Mouse (Mus musculus): Measurements from ENCODE around the gene Rdh19. TPM values are rescaled to one million over a fixed set of nuclear protein-coding genes. Genes with fewer than 3 reads are reported as not detected.
"Not testable (repeated sequence)": the region's sequence is repeated elsewhere in the genome, so short reads cannot be mapped to it uniquely, and the experiment has no call there.

The Rdh19 gene
- polyA plus RNA-seq, 1 experiment from 2014 or later: not detected

GRCm38 (mm10) chr10:127888605-127889004, 38.9 kb downstream of the Rdh19 start, which contains the start of gene Rdh7:
Rdh7 (minus strand) TSS chr10:127888817.
- H3K4me1 ChIP-seq: peaks cover 7% of the 10 kb centered on the region
- H3K9me3 ChIP-seq: no peaks in the 10 kb centered on the region
- no peak within 1 kb of the TSS for H3K4me3 ChIP-seq
- no peaks in the 10 kb centered on the region for H3K36me3 ChIP-seq (replicated peaks)
- H3K27ac ChIP-seq: no peak within 1 kb of the TSS
- no peaks in the 10 kb centered on the region for H3K27me3 ChIP-seq (ENCODE audit: poor library complexity, severe bottlenecking)
- no peak for DNase-seq (ENCODE audit: extremely low spot score, low spot score)

GRCm38 (mm10) chr10:127891481-127891880, 41.8 kb downstream of the Rdh19 start:
- Histone ChIP-seq H3K27ac (no peak overlapping the region), H3K36me3 (replicated peaks) (no peaks in the 10 kb centered on the region), H3K4me3 (no peak overlapping the region), H3K4me1 (peaks cover 7% of the 10 kb centered on the region), H3K27me3 (ENCODE audit: poor library complexity, severe bottlenecking) (no peaks in the 10 kb centered on the region), H3K9me3 (no peaks in the 10 kb centered on the region)
- DNase-seq (ENCODE audit: extremely low spot score, low spot score): no peak
- WGBS: 100% methylated on average over 1 of the region's 1 CpGs

GRCm38 (mm10) chr10:127893163-127894022, 43.7 kb downstream of the Rdh19 start:
- not testable (repeated sequence) for H3K27ac ChIP-seq; H3K27me3 ChIP-seq (ENCODE audit: poor library complexity, severe bottlenecking); H3K4me1 ChIP-seq; H3K36me3 ChIP-seq (replicated peaks); DNase-seq (ENCODE audit: extremely low spot score, low spot score); H3K4me3 ChIP-seq; H3K9me3 ChIP-seq
- 63% methylated on average over 5 of the region's 5 CpGs for WGBS

- 78% methylated on average over 5 of the region's 5 CpGs for WGBS
- H3K4me3 ChIP-seq: no peak overlapping the region
Observed at GRCm38 (mm10) chr10:127896705-127897104, 47.0 kb downstream of the Rdh19 start.

GRCm38 (mm10) chr10:127897506-127897905, 47.8 kb downstream of the Rdh19 start:
- no peak for DNase-seq (ENCODE audit: extremely low spot score, low spot score)
- Histone ChIP-seq H3K4me3 (no peak overlapping the region), H3K4me1 (no peaks in the 10 kb centered on the region), H3K9me3 (no peaks in the 10 kb centered on the region), H3K27me3 (ENCODE audit: poor library complexity, severe bottlenecking) (no peaks in the 10 kb centered on the region), H3K27ac (no peak overlapping the region), H3K36me3 (replicated peaks) (no peaks in the 10 kb centered on the region)
- WGBS: 89% methylated on average over 3 of the region's 3 CpGs

More at GRCm38 (mm10) chr10:127896705-127897104, 47.0 kb downstream of the Rdh19 start:
- Histone ChIP-seq H3K27ac (no peak overlapping the region), H3K4me1 (no peaks in the 10 kb centered on the region), H3K27me3 (ENCODE audit: poor library complexity, severe bottlenecking) (no peaks in the 10 kb centered on the region), H3K36me3 (replicated peaks) (no peaks in the 10 kb centered on the region), H3K9me3 (no peaks in the 10 kb centered on the region)
- DNase-seq (ENCODE audit: extremely low spot score, low spot score): no peak

- Histone ChIP-seq H3K9me3 (no peaks in the 10 kb centered on the region), H3K4me1 (no peaks in the 10 kb centered on the region), H3K27me3 (ENCODE audit: poor library complexity, severe bottlenecking) (no peaks in the 10 kb centered on the region), H3K36me3 (replicated peaks) (no peaks in the 10 kb centered on the region), H3K27ac (no peak within 1 kb of the TSS), H3K4me3 (no peak within 1 kb of the TSS)
- DNase-seq (ENCODE audit: extremely low spot score, low spot score): no peak
- 87% methylated on average over 2 of the region's 2 CpGs for whole genome bisulfite sequencing
Observed at GRCm38 (mm10) chr10:127898218-127898617, 48.5 kb downstream of the Rdh19 start, which contains the start of gene Sdr9c7. Sdr9c7 (plus strand) TSS chr10:127898518.

GRCm38 (mm10) chr10:127899783-127900182, 50.1 kb downstream of the Rdh19 start:
- H3K4me3 ChIP-seq: no peak overlapping the region
- H3K4me1 ChIP-seq: no peaks in the 10 kb centered on the region
- WGBS: 82% methylated on average over 5 of the region's 5 CpGs
- no peaks in the 10 kb centered on the region for H3K27me3 ChIP-seq (ENCODE audit: poor library complexity, severe bottlenecking)
- no peaks in the 10 kb centered on the region for H3K36me3 ChIP-seq (replicated peaks)
- no peak for DNase-seq (ENCODE audit: extremely low spot score, low spot score)
- H3K27ac ChIP-seq: no peak overlapping the region
- no peaks in the 10 kb centered on the region for H3K9me3 ChIP-seq

- Histone ChIP-seq H3K36me3 (replicated peaks) (no peaks in the 10 kb centered on the region), H3K9me3 (no peaks in the 10 kb centered on the region), H3K4me1 (peaks cover 3% of the 10 kb centered on the region; the same call in 1 of the 2 replicates), H3K27me3 (ENCODE audit: poor library complexity, severe bottlenecking) (no peaks in the 10 kb centered on the region), H3K4me3 (no peak overlapping the region), H3K27ac (no peak overlapping the region)
- 89% methylated on average over 4 of the region's 4 CpGs for WGBS
- no peak for DNase-seq (ENCODE audit: extremely low spot score, low spot score)
Observed at GRCm38 (mm10) chr10:127901751-127902150, 52.0 kb downstream of the Rdh19 start.

GRCm38 (mm10) chr10:127903116-127903515, 53.4 kb downstream of the Rdh19 start:
- no peaks in the 10 kb centered on the region for H3K27me3 ChIP-seq (ENCODE audit: poor library complexity, severe bottlenecking)
- no peak for DNase-seq (ENCODE audit: extremely low spot score, low spot score)
- 72% methylated on average over 1 of the region's 1 CpGs for WGBS
- no peak overlapping the region for H3K4me3 ChIP-seq
- H3K27ac ChIP-seq: no peak overlapping the region
- H3K4me1 ChIP-seq: peaks cover 3% of the 10 kb centered on the region; the same call in 1 of the 2 replicates
- no peaks in the 10 kb centered on the region for H3K9me3 ChIP-seq
- no peaks in the 10 kb centered on the region for H3K36me3 ChIP-seq (replicated peaks)

GRCm38 (mm10) chr10:127904718-127905446, 55.2 kb downstream of the Rdh19 start:
- no peak for DNase-seq (ENCODE audit: extremely low spot score, low spot score)
- H3K27me3 ChIP-seq (ENCODE audit: poor library complexity, severe bottlenecking): no peaks in the 10 kb centered on the region
- peaks cover 3% of the 10 kb centered on the region; the same call in 1 of the 2 replicates for H3K4me1 ChIP-seq
- WGBS: 80% methylated on average over 7 of the region's 7 CpGs
- H3K9me3 ChIP-seq: no peaks in the 10 kb centered on the region
- no peak overlapping the region for H3K4me3 ChIP-seq
- no peaks in the 10 kb centered on the region for H3K36me3 ChIP-seq (replicated peaks)
- 0 out of 2 replicates have a peak overlapping the region, but pooled peaks have one; percentile 31 for H3K27ac ChIP-seq

- Histone ChIP-seq H3K9me3 (no peaks in the 10 kb centered on the region), H3K4me1 (peaks cover 3% of the 10 kb centered on the region; the same call in 1 of the 2 replicates), H3K36me3 (replicated peaks) (no peaks in the 10 kb centered on the region), H3K27ac (no peak overlapping the region), H3K4me3 (no peak overlapping the region), H3K27me3 (ENCODE audit: poor library complexity, severe bottlenecking) (no peaks in the 10 kb centered on the region)
- whole genome bisulfite sequencing: 72% methylated on average over 2 of the region's 2 CpGs
- no peak for DNase-seq (ENCODE audit: extremely low spot score, low spot score)
Observed at GRCm38 (mm10) chr10:127906138-127906537, 56.4 kb downstream of the Rdh19 start.

- DNase-seq (ENCODE audit: extremely low spot score, low spot score): no peak
- Histone ChIP-seq H3K9me3 (no peaks in the 10 kb centered on the region), H3K27me3 (ENCODE audit: poor library complexity, severe bottlenecking) (no peaks in the 10 kb centered on the region)
Observed at GRCm38 (mm10) chr10:127907386-127907951, 57.7 kb downstream of the Rdh19 start.

More at GRCm38 (mm10) chr10:127907386-127907951, 57.7 kb downstream of the Rdh19 start:
- H3K27ac ChIP-seq: no peak overlapping the region
- no peak overlapping the region for H3K4me3 ChIP-seq
- H3K4me1 ChIP-seq: peaks cover 3% of the 10 kb centered on the region; the same call in 1 of the 2 replicates
- no peaks in the 10 kb centered on the region for H3K36me3 ChIP-seq (replicated peaks)

All from forebrain, embryonic 10.5 days (tissue).